Comparison of ENCODE assay signal across 8 mouse cellular contexts in the genomic region with DNA sequence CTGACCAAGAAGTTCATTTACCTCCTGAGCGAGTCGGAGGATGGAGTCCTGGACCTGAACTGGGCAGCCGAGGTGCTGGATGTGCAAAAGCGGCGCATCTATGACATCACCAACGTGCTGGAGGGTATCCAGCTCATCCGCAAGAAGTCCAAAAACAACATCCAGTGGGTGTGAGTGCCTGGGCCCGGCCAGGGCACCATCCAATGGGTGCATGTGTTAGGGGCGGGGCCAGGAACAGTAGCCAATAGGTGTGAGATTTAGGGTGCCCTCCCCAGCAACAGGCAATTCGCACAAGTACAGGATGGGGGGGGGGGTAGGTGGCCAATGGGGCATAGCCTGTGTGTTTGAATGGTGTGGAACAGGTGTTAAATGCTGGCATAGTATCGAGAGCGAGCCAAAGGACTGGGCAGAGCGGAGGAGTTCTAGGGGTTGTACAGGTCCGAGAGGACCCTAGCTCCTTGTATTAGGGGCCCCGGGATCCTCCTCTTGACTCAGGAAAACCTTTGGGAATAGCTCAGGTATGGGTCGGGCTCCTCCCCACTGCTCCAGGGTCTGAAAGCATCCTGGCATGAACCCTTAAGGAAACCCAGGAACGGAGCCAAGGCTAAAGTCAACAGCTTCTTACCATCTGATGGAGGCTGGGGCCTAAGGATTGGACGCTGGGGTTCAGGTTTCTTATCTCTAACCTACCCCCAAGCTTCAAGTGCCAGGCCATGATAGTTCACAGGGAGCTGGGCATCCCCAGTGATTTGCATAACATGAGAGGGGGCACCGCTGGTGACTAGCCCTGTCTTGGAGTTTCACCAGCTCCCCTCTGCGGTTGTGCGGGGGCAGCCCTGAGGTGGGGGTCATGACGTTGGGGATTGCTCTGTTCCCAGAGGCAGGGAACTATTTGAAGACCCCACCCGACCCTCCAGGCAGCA. TPM values are rescaled to one million over a fixed set of nuclear protein-coding genes. Genes with fewer than 3 reads are reported as not detected.
DNase-seq lines count a peak whose midpoint lies in the region; ATAC-seq and TF ChIP-seq lines count a peak whose summit lies in the region.

No protein-coding gene starts in this region.

- H3K9me3 ChIP-seq in hindbrain, embryonic 16.5 days (ENCODE audit: control insufficient read depth, low read length): no peaks in the 10 kb centered on the region

- peak; percentile 96 for DNase-seq in ZHBTc4 (ENCODE audit: low read depth, low spot score)
- peak; percentile 57 to 67 for DNase-seq in cerebellum, postnatal 4 days (ENCODE audit: low spot score in 2 of 2)
- DNase-seq in gastrocnemius, adult 18-20 months (ENCODE audit: low spot score): peak; percentile 77
- DNase-seq in left cerebral cortex, adult 2 months (ENCODE audit: extremely low spot score in 1 of 2, low spot score in 2 of 2): peak; percentile 52 to 67
- DNase-seq in lung, postnatal 4 days: peak; percentile 89 to 95
- peak; percentile 81 to 90 for DNase-seq in right cerebral cortex, postnatal 10 days (ENCODE audit: low spot score in 2 of 2)
- peak; percentile 76 to 82 for DNase-seq in urinary bladder, postnatal 4 days (ENCODE audit: low spot score in 2 of 2)

- intact Hi-C loops in left cerebral cortex, adult 2 months (cut with DNase I): no loop called here

- H3K4me1 ChIP-seq in hindbrain, embryonic 16.5 days (ENCODE audit: control insufficient read depth, insufficient read depth, low read depth, low read length): peaks cover 14% of the 10 kb centered on the region

- WGBS in hindbrain, embryonic 16.5 days: 22% methylated on average over 23 of the region's 23 CpGs

- no peaks in the 10 kb centered on the region for H3K36me3 ChIP-seq in hindbrain, embryonic 16.5 days (ENCODE audit: control insufficient read depth, insufficient read depth, low read length)

- H3K4me3 ChIP-seq in hindbrain, embryonic 16.5 days (ENCODE audit: low read length): peak overlapping the region; percentile 44
- peak overlapping the region; percentile 44 for H3K4me3 ChIP-seq in left cerebral cortex, adult 2 months

- no peak overlapping the region; the same call in 1 of the 2 replicates for H3K27ac ChIP-seq in hindbrain, embryonic 16.5 days (ENCODE audit: low read depth, low read length)
- H3K27ac ChIP-seq in left cerebral cortex, adult 2 months: peak overlapping the region; percentile 37; the same call in 1 of the 2 replicates

- peak overlapping the region; percentile 69 for H3K4me2 ChIP-seq in hindbrain, embryonic 16.5 days (ENCODE audit: low read length)

- no peak for TF ChIP-seq CTCF in left cerebral cortex, adult 2 months (IDR thresholded peaks at IDR 0.05)

- peak overlapping the region; percentile 61 for H3K9ac ChIP-seq in hindbrain, embryonic 16.5 days (ENCODE audit: low read depth, low read length)

- ATAC-seq in hindbrain, embryonic 16.5 days: peak; percentile 90

- no peaks in the 10 kb centered on the region for H3K27me3 ChIP-seq in hindbrain, embryonic 16.5 days (replicated peaks; ENCODE audit: control insufficient read depth, insufficient read depth, low read length)

RNA-seq across cellular contexts. Expression of gene E2f2, which starts 8.5 kb away (rescaled TPM):
- total RNA-seq in gastrocnemius, adult 18-20 months (2021): under 1 TPM; 0.73 to 0.76 TPM
- polyA plus RNA-seq in hindbrain, embryonic 16.5 days (2015; fragmentation: Nextera tagmentation; extraction: Ambion mirVana): 3.4 TPM in 2 replicates
- 1 to 10 TPM in 1 of 2 experiments, under 1 TPM in 1; 0.36 to 1.3 TPM for total RNA-seq in left cerebral cortex, adult 2 months (2021)

RNA-seq across cellular contexts. Expression of gene Asap3, which starts 25.5 kb away (rescaled TPM):
- total RNA-seq in gastrocnemius, adult 18-20 months (2021): 1 to 10 TPM; 1.4 to 1.5 TPM
- 6.2 and 7.9 TPM in 2 replicates for polyA plus RNA-seq in hindbrain, embryonic 16.5 days (2015; fragmentation: Nextera tagmentation; extraction: Ambion mirVana)
- 1 to 10 TPM; 2.2 to 2.4 TPM for total RNA-seq in left cerebral cortex, adult 2 months (2021)

RNA-seq across cellular contexts. Expression of gene Id3, which starts 37.4 kb away (rescaled TPM):
- 10 to 100 TPM; 13.7 to 24.1 TPM for total RNA-seq in gastrocnemius, adult 18-20 months (2021)
- 214 and 226 TPM in 2 replicates for polyA plus RNA-seq in hindbrain, embryonic 16.5 days (2015; fragmentation: Nextera tagmentation; extraction: Ambion mirVana)
- total RNA-seq in left cerebral cortex, adult 2 months (2021): 10 to 100 TPM; 26.8 to 36.1 TPM
